Mouse (Mus musculus): ENCODE results near the gene Srpr.

GRCm38 (mm10) chr9:35283415-35284069 is 83.6 kb downstream of the Srpr start:
- TF ChIP-seq POLR2A (IDR thresholded peaks at IDR 0.05; ENCODE audit: control insufficient read depth, extremely low read depth, insufficient read depth, low read length, poor library complexity) (no peak), CTCF (IDR thresholded peaks at IDR 0.05; ENCODE audit: borderline replicate concordance, control insufficient read depth, extremely low read depth, insufficient read depth, low read length, poor library complexity) (no peak)

Measured in thymus, adult 2 months (tissue).